Mouse (Mus musculus): ENCODE results near the gene Srrd. TPM values are rescaled to one million over a fixed set of nuclear protein-coding genes. Genes with fewer than 3 reads are reported as not detected.

Srrd gene
- polyA plus RNA-seq, 1 experiment from 2014 or later: 40.5 TPM

DNA sequence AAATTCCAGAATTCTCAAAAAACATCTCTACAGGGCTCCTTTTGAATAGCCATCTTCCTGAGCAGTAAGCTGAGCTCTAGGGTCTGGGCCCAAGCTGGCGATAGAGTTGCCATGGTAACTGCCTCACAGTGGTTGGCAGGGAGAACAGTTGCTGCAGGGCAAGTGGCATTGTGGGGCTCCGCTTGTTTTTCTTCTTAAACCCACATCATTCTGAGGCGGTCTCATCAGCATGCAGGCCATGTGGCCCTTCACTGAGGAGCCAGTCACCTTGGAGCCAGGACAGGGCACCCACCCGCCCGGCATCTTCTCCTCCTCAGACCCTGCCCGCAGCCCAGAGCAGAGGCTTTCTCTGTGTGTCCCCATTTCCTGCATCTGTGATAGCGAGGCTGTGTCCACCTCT, 29.1 kb upstream of the Srrd start:
- DNase-seq (ENCODE audit: low spot score): no peak
- H3K27ac ChIP-seq: no peak overlapping the region
- 70% methylated on average over 7 of the region's 7 CpGs for WGBS
- peaks cover 49% of the 10 kb centered on the region for H3K27me3 ChIP-seq (ENCODE audit: insufficient read depth, poor library complexity, severe bottlenecking)
- H3K36me3 ChIP-seq: peaks cover 79% of the 10 kb centered on the region
- H3K9me3 ChIP-seq: no peaks in the 10 kb centered on the region
- H3K4me1 ChIP-seq: no peaks in the 10 kb centered on the region
- H3K4me3 ChIP-seq: no peak overlapping the region

DNA sequence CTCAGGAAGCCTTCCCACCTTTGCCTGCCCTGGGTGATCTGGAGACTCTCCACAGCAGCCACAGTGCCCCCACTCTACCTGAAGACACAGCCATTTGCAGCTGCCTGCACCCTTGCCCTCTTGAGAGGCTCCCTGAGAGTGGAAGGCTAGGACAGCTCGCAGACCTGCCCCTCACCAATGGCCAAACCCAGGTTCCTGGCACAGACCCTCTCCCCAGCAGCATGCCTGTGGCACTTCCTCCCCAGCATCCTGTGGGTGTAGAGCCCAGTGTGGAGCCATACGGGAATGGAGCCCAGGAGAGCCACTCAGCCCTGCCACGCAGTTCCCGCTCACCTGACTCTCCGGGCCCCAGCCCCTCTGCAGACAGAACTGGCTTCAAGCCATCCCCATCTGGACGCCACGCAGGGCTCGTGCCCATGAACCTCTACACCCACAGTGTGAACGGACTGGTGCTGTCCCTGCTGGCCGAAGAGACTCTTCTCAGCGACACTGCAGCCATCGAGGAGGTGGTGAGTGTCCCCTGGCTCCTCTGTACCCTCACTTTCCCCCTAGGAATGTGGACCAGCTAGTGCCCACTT, 27.5 kb upstream of the Srrd start:
- WGBS: 91% methylated on average over 12 of the region's 12 CpGs
- no peaks in the 10 kb centered on the region for H3K9me3 ChIP-seq
- H3K27me3 ChIP-seq (ENCODE audit: insufficient read depth, poor library complexity, severe bottlenecking): peaks cover 44% of the 10 kb centered on the region
- H3K4me3 ChIP-seq: no peak overlapping the region
- peaks cover 76% of the 10 kb centered on the region for H3K36me3 ChIP-seq
- no peak for DNase-seq (ENCODE audit: low spot score)
- no peaks in the 10 kb centered on the region for H3K4me1 ChIP-seq
- no peak overlapping the region for H3K27ac ChIP-seq

GRCm38 (mm10) chr5:112369326-112369725, 26.5 kb upstream of the Srrd start:
- Histone ChIP-seq H3K27ac (no peak overlapping the region), H3K36me3 (peaks cover 76% of the 10 kb centered on the region), H3K9me3 (no peaks in the 10 kb centered on the region), H3K27me3 (ENCODE audit: insufficient read depth, poor library complexity, severe bottlenecking) (peaks cover 45% of the 10 kb centered on the region), H3K4me3 (no peak overlapping the region), H3K4me1 (no peaks in the 10 kb centered on the region)
- no peak for DNase-seq (ENCODE audit: low spot score)
- WGBS: 90% methylated on average over 13 of the region's 13 CpGs

DNA sequence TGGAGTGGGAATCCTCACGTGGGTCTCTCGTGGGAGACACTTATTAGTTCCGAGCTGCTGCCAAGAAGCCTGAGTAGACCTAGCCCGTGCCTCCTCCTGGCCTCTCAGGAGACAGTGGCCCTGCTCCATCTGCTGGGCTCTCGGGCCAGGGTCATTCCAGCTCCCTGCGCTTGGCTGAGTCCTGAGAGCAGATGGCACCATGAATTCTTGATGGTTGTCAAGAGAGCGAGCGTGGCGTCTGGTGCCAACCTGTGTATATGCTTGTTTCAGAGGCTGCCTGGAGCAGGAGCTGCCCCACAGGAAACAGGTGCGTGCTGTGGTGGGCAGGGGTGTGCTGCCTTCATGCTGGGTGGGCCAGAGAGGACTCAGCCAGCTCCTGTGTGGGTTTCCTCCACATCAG, 25.8 kb upstream of the Srrd start:
- Histone ChIP-seq H3K36me3 (peaks cover 78% of the 10 kb centered on the region), H3K4me1 (no peaks in the 10 kb centered on the region)
- 87% methylated on average over 10 of the region's 10 CpGs for WGBS

DNA sequence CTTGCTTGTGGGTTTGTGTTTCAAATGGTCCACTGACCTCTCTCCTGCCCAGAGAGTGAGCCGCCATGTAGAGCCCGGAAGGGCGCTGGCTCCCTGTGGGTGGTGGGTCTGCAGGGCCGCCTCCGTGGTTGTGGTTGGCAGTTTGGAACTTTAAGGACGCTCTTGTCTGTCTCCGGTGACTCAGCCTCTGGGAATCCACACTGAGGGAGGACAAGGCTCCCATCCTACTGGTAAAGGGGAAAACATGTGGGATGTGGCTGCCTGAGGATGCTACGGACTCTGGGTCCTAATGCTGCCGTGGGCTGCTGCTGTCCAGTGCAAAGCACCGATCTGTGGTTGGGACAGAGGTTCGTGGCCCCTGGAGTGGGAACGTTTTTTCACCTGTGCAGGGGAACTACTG, 25.1 kb upstream of the Srrd start:
- no peaks in the 10 kb centered on the region for H3K4me1 ChIP-seq
- no peak overlapping the region for H3K4me3 ChIP-seq
- WGBS: 79% methylated on average over 12 of the region's 12 CpGs
- H3K27ac ChIP-seq: no peak overlapping the region
- H3K9me3 ChIP-seq: no peaks in the 10 kb centered on the region
- peaks cover 78% of the 10 kb centered on the region for H3K36me3 ChIP-seq
- peaks cover 54% of the 10 kb centered on the region for H3K27me3 ChIP-seq (ENCODE audit: insufficient read depth, poor library complexity, severe bottlenecking)
- DNase-seq (ENCODE audit: low spot score): no peak

More for the DNA sequence above, 25.8 kb upstream of the Srrd start:
- H3K27ac ChIP-seq: no peak overlapping the region
- H3K9me3 ChIP-seq: no peaks in the 10 kb centered on the region
- no peak overlapping the region for H3K4me3 ChIP-seq
- no peak for DNase-seq (ENCODE audit: low spot score)
- H3K27me3 ChIP-seq (ENCODE audit: insufficient read depth, poor library complexity, severe bottlenecking): peaks cover 51% of the 10 kb centered on the region

GRCm38 (mm10) chr5:112367338-112367737, 24.5 kb upstream of the Srrd start:
- Histone ChIP-seq H3K9me3 (no peaks in the 10 kb centered on the region), H3K4me1 (no peaks in the 10 kb centered on the region), H3K27me3 (ENCODE audit: insufficient read depth, poor library complexity, severe bottlenecking) (peaks cover 50% of the 10 kb centered on the region), H3K36me3 (peaks cover 75% of the 10 kb centered on the region), H3K4me3 (no peak overlapping the region), H3K27ac (no peak overlapping the region)
- no peak for DNase-seq (ENCODE audit: low spot score)
- WGBS: 74% methylated on average over 4 of the region's 4 CpGs

- 94% methylated on average over 6 of the region's 6 CpGs for WGBS
Measured at GRCm38 (mm10) chr5:112366879-112367278, 24.0 kb upstream of the Srrd start.

DNA sequence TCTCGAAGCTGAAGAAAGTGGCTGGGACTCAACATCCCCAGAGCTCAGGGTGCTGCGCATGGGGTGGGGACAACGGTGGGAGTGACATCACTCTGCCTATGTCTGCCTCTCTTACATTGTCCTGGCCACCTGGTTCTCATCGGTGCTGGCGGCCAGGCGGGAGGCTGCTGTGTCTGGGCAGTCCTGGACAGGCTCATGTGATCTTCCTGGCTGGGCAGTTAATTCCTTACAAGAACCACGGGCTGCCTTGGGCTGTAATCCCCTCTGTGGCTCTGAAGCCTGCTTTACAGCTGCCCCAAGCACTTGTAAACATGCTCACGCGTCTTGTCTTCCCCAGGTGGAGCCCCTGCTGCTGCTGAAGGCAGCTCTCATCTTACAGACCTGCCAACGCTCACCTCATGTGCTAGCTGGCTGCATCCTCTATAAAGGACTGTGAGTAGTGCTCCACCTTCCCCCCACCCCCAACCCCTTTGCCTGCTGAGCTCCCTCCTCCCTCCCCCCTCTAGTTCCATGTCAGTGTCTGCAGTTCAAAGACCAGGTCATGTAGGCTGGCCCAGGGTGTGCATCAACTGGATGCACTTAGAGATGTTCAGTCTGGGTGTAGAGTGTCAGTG, 21.5 kb upstream of the Srrd start:
- WGBS: 71% methylated on average over 10 of the region's 10 CpGs
- no peak overlapping the region for H3K27ac ChIP-seq
- H3K4me1 ChIP-seq: peaks cover 6% of the 10 kb centered on the region; the same call in 1 of the 2 replicates
- peaks cover 43% of the 10 kb centered on the region for H3K27me3 ChIP-seq (ENCODE audit: insufficient read depth, poor library complexity, severe bottlenecking)
- H3K9me3 ChIP-seq: no peaks in the 10 kb centered on the region
- H3K4me3 ChIP-seq: no peak overlapping the region
- DNase-seq (ENCODE audit: low spot score): no peak
- H3K36me3 ChIP-seq: peaks cover 58% of the 10 kb centered on the region

More at GRCm38 (mm10) chr5:112366879-112367278, 24.0 kb upstream of the Srrd start:
- Histone ChIP-seq H3K4me3 (no peak overlapping the region), H3K27ac (no peak overlapping the region), H3K36me3 (peaks cover 75% of the 10 kb centered on the region), H3K4me1 (no peaks in the 10 kb centered on the region), H3K9me3 (no peaks in the 10 kb centered on the region), H3K27me3 (ENCODE audit: insufficient read depth, poor library complexity, severe bottlenecking) (peaks cover 50% of the 10 kb centered on the region)
- DNase-seq (ENCODE audit: low spot score): no peak

GRCm38 (mm10) chr5:112360077-112360476, 17.2 kb upstream of the Srrd start:
- WGBS: 88% methylated on average over 3 of the region's 3 CpGs
- DNase-seq (ENCODE audit: low spot score): no peak
- H3K36me3 ChIP-seq: peaks cover 57% of the 10 kb centered on the region
- H3K27me3 ChIP-seq (ENCODE audit: insufficient read depth, poor library complexity, severe bottlenecking): peaks cover 65% of the 10 kb centered on the region
- H3K4me3 ChIP-seq: no peak overlapping the region
- peaks cover 12% of the 10 kb centered on the region for H3K4me1 ChIP-seq
- H3K9me3 ChIP-seq: no peaks in the 10 kb centered on the region
- H3K27ac ChIP-seq: peak overlapping the region; percentile 49; the same call in 1 of the 2 replicates

GRCm38 (mm10) chr5:112359520-112359919, 16.7 kb upstream of the Srrd start:
- peak overlapping the region; percentile 49; the same call in 1 of the 2 replicates for H3K27ac ChIP-seq
- peaks cover 12% of the 10 kb centered on the region for H3K4me1 ChIP-seq
- 53% methylated on average over 4 of the region's 4 CpGs for WGBS
- peaks cover 65% of the 10 kb centered on the region for H3K27me3 ChIP-seq (ENCODE audit: insufficient read depth, poor library complexity, severe bottlenecking)
- DNase-seq (ENCODE audit: low spot score): peak; percentile 85
- peaks cover 57% of the 10 kb centered on the region for H3K36me3 ChIP-seq
- H3K4me3 ChIP-seq: no peak overlapping the region
- no peaks in the 10 kb centered on the region for H3K9me3 ChIP-seq

DNA sequence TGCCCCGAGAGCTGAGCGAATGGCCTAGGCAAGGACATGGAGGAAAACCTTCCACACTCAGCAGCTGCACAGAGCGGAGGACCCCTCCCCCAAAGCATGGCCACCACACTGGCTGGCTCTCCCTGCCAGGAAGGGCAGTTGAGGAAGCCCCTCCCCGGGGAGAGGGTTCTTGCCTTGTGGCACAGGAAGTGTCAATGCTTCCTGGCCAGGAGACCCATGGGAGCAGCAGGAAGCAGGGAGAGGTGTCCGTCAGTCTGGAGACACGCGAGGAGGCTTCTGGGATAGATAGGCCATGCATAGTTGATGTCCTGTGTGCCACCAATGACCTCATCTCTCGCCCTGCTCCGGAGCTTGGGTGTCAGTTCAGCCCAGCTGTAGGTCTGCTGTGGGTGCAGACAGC, 13.5 kb upstream of the Srrd start:
- 79% methylated on average over 9 of the region's 9 CpGs for WGBS

DNA sequence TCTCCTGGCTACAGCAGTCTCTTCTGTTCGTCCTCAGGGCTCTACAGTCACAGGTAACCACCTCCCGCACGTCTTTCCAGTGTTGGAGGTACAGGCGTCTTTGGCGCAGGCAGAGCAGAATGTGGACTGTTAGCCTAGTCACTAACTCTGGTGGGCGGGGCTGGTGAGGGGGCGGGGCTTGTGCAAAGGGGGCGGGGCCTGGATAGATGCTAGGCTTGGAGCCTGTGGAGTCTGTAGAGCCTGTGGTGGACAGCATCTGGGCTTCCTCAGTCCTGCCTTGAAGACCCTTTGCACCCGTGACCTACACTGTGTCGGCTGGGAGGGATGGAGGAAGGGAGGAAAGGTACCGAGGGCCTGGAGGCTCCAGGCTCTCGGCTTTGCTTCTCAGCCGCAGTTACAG, 13.1 kb upstream of the Srrd start, which contains the start of gene Gm6583:
Gene Gm6583, minus strand, starts transcription at position 124 of the 400 bp plus-strand sequence.
- Histone ChIP-seq H3K4me1 (peaks cover 12% of the 10 kb centered on the region), H3K36me3 (peaks cover 56% of the 10 kb centered on the region), H3K27me3 (ENCODE audit: insufficient read depth, poor library complexity, severe bottlenecking) (peaks cover 49% of the 10 kb centered on the region), H3K9me3 (no peaks in the 10 kb centered on the region), H3K27ac (no peak within 1 kb of the TSS), H3K4me3 (no peak within 1 kb of the TSS)
- DNase-seq (ENCODE audit: low spot score): no peak
- 61% methylated on average over 13 of the region's 13 CpGs for WGBS

More for the DNA sequence above, 13.5 kb upstream of the Srrd start:
- H3K27ac ChIP-seq: no peak overlapping the region
- no peak overlapping the region for H3K4me3 ChIP-seq
- H3K4me1 ChIP-seq: peaks cover 12% of the 10 kb centered on the region
- no peaks in the 10 kb centered on the region for H3K9me3 ChIP-seq
- peaks cover 52% of the 10 kb centered on the region for H3K36me3 ChIP-seq
- peaks cover 49% of the 10 kb centered on the region for H3K27me3 ChIP-seq (ENCODE audit: insufficient read depth, poor library complexity, severe bottlenecking)
- no peak for DNase-seq (ENCODE audit: low spot score)

DNA sequence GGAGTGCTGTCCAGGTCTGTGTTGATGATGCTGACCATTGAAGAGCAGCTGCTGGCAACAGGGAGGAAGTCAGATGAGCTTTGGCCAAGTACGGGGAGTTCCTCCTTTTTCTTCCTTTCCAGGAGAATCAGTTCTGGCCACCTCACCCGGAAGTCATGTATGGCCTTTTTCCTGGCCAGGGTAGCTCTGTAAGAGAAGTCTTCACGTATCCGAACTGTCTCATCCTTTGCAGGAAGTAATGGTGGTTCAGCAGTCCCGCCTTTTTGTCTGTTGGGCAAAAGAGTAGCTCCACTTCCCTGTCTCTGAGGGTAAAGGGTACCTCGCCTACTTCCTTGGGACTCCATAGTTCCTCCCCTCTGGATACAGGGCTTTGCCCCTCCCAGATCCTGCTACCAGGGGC, 12.7 kb upstream of the Srrd start:
- no peak for DNase-seq (ENCODE audit: low spot score)
- no peak overlapping the region for H3K27ac ChIP-seq
- H3K4me1 ChIP-seq: peaks cover 12% of the 10 kb centered on the region
- no peaks in the 10 kb centered on the region for H3K9me3 ChIP-seq
- H3K36me3 ChIP-seq: peaks cover 60% of the 10 kb centered on the region
- H3K27me3 ChIP-seq (ENCODE audit: insufficient read depth, poor library complexity, severe bottlenecking): peaks cover 49% of the 10 kb centered on the region
- WGBS: 78% methylated on average over 6 of the region's 6 CpGs
- H3K4me3 ChIP-seq: no peak overlapping the region
